Mouse (Mus musculus): ENCODE data around the gene Sez6. TPM values are rescaled to one million over a fixed set of nuclear protein-coding genes. Genes with fewer than 3 reads are reported as not detected.
A peak's percentile ranks its signal among the peaks of the same experiment; 100 is the strongest.

Sez6 gene
- total RNA-seq (2021), result under 1 TPM; 0.21 to 0.22 TPM

- DNase-seq (ENCODE audit: low spot score), result peak; percentile 10
- intact Hi-C loops (cut with DNase I), result no loop called here
These were observed at the start of gene Sez6 for GRCm38 (mm10) chr11:77930751-77931540. Gene Sez6 (plus strand): TSS chr11:77930800.

GRCm38 (mm10) chr11:77884524-77885245, 45.9 kb upstream of the Sez6 start:
- no peak for DNase-seq (ENCODE audit: low spot score)
- intact Hi-C loops (cut with DNase I), result no loop called here

- no peak for DNase-seq (ENCODE audit: low spot score)
- intact Hi-C loops (cut with DNase I), result no loop called here
These were observed 45.4 kb upstream of the Sez6 start for GRCm38 (mm10) chr11:77885246-77885575.

GRCm38 (mm10) chr11:77887373-77887960, 43.1 kb upstream of the Sez6 start:
- no peak for DNase-seq (ENCODE audit: low spot score)
- intact Hi-C loops (cut with DNase I), result no loop called here

GRCm38 (mm10) chr11:77888846-77889245, 41.8 kb upstream of the Sez6 start:
- DNase-seq (ENCODE audit: low spot score), result no peak
- intact Hi-C loops (cut with DNase I), result no loop called here

GRCm38 (mm10) chr11:77889484-77889883, 41.1 kb upstream of the Sez6 start:
- intact Hi-C loops (cut with DNase I), result no loop called here
- no peak for DNase-seq (ENCODE audit: low spot score)

- intact Hi-C loops (cut with DNase I), result no loop called here
- DNase-seq (ENCODE audit: low spot score), result no peak
These were observed 39.8 kb upstream of the Sez6 start for GRCm38 (mm10) chr11:77890648-77891258.

- no peak for DNase-seq (ENCODE audit: low spot score)
- intact Hi-C loops (cut with DNase I), result no loop called here
These were observed 37.7 kb upstream of the Sez6 start for GRCm38 (mm10) chr11:77892883-77893282.

- intact Hi-C loops (cut with DNase I), result no loop called here
- DNase-seq (ENCODE audit: low spot score), result no peak
These were observed 37.3 kb upstream of the Sez6 start for GRCm38 (mm10) chr11:77893283-77893682.

- DNase-seq (ENCODE audit: low spot score), result peak; percentile 74
- intact Hi-C loops (cut with DNase I), result no loop called here
These were observed 36.5 kb upstream of the Sez6 start, which contains the start of gene Pipox for GRCm38 (mm10) chr11:77893787-77894718. Gene Pipox (minus strand): TSS chr11:77894096.

GRCm38 (mm10) chr11:77894967-77895366, 35.6 kb upstream of the Sez6 start:
- intact Hi-C loops (cut with DNase I), result no loop called here
- DNase-seq (ENCODE audit: low spot score), result no peak

- intact Hi-C loops (cut with DNase I), result no loop called here
- no peak for DNase-seq (ENCODE audit: low spot score)
These were observed 34.6 kb upstream of the Sez6 start for GRCm38 (mm10) chr11:77896011-77896410.

GRCm38 (mm10) chr11:77896480-77896819, 34.1 kb upstream of the Sez6 start:
- intact Hi-C loops (cut with DNase I), result no loop called here
- DNase-seq (ENCODE audit: low spot score), result no peak

GRCm38 (mm10) chr11:77896820-77897805, 33.5 kb upstream of the Sez6 start:
- intact Hi-C loops (cut with DNase I), result no loop called here
- no peak for DNase-seq (ENCODE audit: low spot score)

- intact Hi-C loops (cut with DNase I), result no loop called here
These were observed 30.4 kb upstream of the Sez6 start for GRCm38 (mm10) chr11:77900187-77900586.

GRCm38 (mm10) chr11:77900696-77901095, 29.9 kb upstream of the Sez6 start:
- no peak for DNase-seq (ENCODE audit: low spot score)
- intact Hi-C loops (cut with DNase I), result no loop called here

More at GRCm38 (mm10) chr11:77900187-77900586, 30.4 kb upstream of the Sez6 start:
- DNase-seq (ENCODE audit: low spot score), result no peak

- DNase-seq (ENCODE audit: low spot score), result no peak
- intact Hi-C loops (cut with DNase I), result no loop called here
These were observed 29.2 kb upstream of the Sez6 start for GRCm38 (mm10) chr11:77901366-77901765.

GRCm38 (mm10) chr11:77901775-77902355, 28.7 kb upstream of the Sez6 start:
- no peak for DNase-seq (ENCODE audit: low spot score)
- intact Hi-C loops (cut with DNase I), result no loop called here

Measured in heart, postnatal 25 days (tissue).